Mouse (Mus musculus) gastrocnemius, postnatal 36 days (tissue): ENCODE measurements around the gene Smg7. TPM values are rescaled to one million over a fixed set of nuclear protein-coding genes. Genes with fewer than 3 reads are reported as not detected.
"Not testable (repeated sequence)": the region's sequence is repeated elsewhere in the genome, so short reads cannot be mapped to it uniquely, and the experiment has no call there.

Experiments
- DNase-seq, 2 experiments: peaks; one replicate each; pipeline ENCODE4 v3.0.0; 2022
- intact Hi-C: fragments of 180-260 bp; cut with DNase I; formaldehyde crosslinking; loops from one replicate; pipeline ENCODE4 v1.15.1; 2025
- long read RNA-seq, 2 experiments: library from polyadenylated mRNA; stranded (forward); transcript quantifications; one replicate each; pipeline ENCODE4 v2.0.0; 2021
- total RNA-seq, 2 experiments: library from RNA; stranded (reverse); gene quantifications; 2 replicates each; pipeline ENCODE4 v1.2.3; 2021

Smg7 gene
- 10 to 100 TPM; 33.5 to 34.4 TPM for total RNA-seq
- long read RNA-seq, experiment 1, partial matches to known transcripts, result 2 of 8 reads
- long read RNA-seq, experiment 1, other reads (novel, unspliced or antisense), result 6 of 8 reads
- long read RNA-seq, experiment 2, partial matches to known transcripts, result 1 of 7 reads
- long read RNA-seq, experiment 2, other reads (novel, unspliced or antisense), result 6 of 7 reads

DNA sequence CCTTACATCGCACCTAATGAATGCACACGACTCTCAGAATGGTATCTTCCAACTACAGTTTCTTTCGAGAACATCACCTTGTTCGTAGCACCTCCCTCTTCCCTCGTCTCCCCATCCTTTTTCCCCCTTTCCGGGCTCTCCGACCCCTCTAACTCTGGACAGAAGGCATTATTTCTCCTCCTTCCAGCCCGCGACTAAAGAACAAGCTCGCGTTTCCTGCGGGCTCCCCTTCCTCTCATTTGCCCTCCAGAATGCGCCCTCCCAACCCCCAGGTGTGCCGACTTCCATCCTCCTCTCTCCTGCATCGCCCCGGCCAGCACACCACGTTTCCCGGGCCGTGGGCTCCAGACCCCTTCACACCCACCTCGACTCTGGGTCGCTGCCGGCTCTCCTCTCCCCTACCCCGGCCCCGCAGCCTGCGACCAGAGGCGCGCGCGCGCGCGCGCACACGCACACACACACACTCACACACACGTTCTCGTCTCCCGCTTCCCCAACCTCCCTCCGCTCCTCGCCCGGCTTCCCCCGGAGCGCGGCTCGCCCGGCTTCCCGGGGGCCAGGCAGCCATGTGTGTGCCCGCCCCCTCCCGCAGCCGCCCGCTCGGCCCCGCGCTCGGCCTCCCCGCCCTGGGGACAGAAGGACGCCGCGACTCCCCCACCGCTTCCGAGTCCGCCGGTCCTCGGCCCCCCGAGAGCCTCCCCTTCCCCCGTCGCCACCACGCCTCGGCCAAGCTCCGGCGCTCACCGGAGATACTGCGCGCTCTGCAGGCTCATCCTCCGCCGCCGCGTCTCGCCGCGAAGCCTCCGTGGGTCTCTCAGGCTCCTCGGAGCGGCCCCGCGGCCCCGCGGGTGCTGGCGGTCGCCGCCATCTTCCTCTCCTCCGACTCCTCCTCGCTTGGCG lies at the start of gene Smg7:
Gene Smg7 (minus strand): TSS at position 882 of the 900 bp plus-strand sequence.
- intact Hi-C loops, result loop anchor here (10.0 kb wide), 1 partner anchor 377 kb away; no protein-coding TSS in a partner anchor
- peak in 1 of 2 experiments; percentile 71 for DNase-seq

DNA sequence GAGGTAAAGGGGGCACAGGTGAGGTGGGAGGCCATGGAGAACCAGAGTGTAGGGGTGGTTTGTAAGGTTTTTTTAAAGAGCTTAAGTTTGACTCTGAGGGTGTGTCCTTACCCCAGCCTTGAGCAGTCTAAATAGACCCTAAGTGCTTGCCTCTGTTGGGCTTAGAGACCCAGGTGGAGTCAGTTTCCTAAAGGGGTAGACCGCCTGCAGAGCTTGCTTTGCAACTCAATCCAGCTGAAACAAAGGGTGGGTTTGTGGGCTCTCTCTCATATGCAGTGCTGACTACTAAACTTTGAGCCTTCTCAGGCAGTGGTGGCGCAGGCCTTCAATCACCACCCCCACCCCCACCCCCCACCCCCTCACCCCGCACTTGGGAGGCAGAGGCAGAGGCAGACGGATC lies 40.5 kb upstream of the Smg7 start:
- DNase-seq, result no peak
- intact Hi-C loops, result no loop called here

DNA sequence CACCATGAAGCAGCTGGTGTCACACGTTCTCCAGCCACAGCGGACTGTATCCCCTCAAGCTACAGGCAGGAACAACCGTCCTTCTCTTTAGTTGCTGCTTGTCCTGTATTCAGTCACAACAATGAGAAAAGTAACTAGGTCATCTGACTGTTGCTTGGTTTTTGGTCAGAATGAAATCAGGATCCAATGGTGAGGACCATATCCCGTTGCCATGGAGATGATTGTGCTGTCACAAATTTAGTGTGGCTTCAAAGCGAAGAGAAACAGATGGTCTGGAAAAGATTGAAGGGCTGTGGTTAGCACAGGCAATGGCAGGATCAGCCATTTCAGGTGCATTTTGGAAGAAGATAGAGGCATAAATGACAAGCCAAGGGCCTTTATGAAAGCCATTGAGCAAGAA lies 33.9 kb upstream of the Smg7 start:
- intact Hi-C loops, result no loop called here

DNA sequence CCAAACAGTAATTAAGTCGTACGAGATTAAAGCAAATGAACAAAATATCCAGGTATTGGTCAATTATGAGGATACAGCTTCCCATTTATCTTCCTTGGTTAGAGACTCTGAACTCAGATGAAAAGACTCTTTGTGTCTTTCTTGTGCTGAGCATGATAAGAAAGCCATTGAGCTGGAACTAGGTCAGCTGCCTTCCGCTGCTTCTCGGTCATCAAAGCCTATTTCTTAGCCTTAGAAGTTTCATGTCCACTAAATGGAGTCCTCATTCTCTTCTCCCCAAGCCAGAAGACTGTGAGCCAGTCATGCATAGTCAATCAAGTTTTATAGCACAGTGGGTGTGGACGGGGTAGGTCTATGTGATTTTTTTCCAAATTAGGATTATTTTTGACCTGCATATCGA lies 33.0 kb upstream of the Smg7 start:
- intact Hi-C loops, result no loop called here
- no peak for DNase-seq

More for the DNA sequence above, 33.9 kb upstream of the Smg7 start:
- no peak for DNase-seq

DNA sequence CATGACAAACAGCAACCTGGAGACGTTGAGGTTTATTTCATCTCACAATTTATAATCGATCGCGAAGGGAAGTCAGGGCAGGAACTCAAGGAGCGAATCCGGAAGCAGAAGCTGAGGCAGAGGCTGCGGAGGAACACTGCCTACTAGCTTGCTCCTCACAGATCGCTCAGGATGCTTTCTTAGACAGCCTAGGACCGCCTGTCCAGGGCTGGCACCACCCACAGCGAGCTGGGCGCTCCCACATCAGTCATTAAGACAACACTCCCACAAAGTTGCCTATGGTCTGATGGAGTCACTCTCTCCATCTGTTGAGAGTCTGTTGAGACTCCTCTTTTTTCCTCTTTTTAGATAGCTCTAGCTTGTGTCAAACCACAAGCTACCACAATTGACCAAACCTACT lies 31.5 kb upstream of the Smg7 start:
- DNase-seq, result no peak
- intact Hi-C loops, result no loop called here

DNA sequence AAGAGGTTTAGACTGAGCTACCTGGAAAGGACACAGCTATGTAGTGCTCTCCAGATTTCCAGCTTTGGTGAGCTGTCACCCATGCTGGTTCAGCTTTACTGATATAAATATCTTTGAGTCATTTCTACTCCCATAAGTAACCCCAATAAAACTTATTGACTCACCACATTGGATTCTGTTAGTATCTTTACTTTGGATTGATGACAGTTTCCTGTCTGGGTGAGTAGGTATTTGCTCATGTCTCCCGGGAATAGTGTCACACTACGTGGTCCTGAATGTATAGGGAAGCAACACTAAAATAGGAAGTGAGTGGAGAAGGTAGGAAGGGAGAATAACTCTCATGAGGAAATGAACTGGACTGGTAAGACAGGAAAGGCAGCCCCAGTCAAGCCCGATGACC lies 19.3 kb upstream of the Smg7 start:
- no peak for DNase-seq
- intact Hi-C loops, result no loop called here

DNA sequence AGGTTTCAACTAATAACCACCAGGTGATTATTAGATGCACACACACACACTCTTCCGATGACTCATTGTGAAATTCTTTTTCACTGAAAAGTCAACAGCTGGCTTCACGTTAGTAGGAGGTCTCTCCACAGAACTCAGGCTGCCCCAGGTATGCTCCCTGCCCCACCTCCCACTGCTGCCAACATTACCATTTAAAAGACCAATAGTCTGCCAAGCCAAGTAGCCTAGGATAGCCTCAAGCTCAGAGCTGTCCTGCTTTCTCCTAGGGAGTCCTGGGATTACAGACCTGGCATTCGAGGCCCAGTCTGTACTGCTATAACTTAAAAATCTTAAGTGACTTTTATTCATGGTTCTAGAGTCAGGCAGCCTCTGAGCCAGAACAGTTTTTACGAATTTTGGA lies 15.2 kb upstream of the Smg7 start:
- DNase-seq, result no peak
- intact Hi-C loops, result no loop called here

DNA sequence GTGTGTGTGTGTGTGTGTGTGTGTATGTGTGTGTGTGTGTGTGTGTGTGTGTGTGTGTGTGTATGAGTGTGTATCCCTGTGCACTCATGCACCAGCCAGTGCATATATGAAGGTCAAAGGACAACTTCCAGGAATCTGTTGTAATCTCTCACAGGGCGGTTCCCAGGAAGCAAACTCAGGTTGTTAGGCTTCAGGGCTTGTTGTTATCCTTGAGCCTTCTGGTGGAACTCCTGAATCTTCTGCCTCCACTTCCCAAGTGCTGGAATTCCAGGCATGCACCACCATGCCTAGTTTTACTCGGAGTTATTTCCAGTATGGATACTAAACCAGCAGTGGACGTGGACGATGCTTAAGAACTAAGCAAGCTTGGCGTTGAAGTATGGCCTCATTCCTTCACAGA lies 14.5 kb upstream of the Smg7 start:
- intact Hi-C loops, result no loop called here
- no peak for DNase-seq

DNA sequence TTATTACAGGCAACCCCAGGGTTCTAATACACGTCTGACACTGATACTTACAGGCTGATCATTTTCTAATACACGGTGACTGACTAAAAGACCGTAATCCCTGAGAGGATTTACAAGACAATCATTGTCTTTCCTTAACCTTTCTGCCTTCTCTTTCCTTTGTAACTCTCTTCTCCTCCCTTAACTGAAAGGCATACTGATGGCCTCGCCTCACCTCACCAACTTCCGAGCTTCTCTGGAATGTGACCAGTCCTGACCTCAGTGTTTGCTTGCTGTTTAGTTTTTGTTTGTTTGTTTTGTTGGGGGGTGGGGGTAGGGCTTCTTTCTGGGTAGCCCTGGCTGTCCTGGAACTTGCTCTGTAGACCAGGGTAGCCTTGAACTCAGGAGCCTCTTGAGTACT lies 13.3 kb upstream of the Smg7 start:
- intact Hi-C loops, result no loop called here
- no peak for DNase-seq

DNA sequence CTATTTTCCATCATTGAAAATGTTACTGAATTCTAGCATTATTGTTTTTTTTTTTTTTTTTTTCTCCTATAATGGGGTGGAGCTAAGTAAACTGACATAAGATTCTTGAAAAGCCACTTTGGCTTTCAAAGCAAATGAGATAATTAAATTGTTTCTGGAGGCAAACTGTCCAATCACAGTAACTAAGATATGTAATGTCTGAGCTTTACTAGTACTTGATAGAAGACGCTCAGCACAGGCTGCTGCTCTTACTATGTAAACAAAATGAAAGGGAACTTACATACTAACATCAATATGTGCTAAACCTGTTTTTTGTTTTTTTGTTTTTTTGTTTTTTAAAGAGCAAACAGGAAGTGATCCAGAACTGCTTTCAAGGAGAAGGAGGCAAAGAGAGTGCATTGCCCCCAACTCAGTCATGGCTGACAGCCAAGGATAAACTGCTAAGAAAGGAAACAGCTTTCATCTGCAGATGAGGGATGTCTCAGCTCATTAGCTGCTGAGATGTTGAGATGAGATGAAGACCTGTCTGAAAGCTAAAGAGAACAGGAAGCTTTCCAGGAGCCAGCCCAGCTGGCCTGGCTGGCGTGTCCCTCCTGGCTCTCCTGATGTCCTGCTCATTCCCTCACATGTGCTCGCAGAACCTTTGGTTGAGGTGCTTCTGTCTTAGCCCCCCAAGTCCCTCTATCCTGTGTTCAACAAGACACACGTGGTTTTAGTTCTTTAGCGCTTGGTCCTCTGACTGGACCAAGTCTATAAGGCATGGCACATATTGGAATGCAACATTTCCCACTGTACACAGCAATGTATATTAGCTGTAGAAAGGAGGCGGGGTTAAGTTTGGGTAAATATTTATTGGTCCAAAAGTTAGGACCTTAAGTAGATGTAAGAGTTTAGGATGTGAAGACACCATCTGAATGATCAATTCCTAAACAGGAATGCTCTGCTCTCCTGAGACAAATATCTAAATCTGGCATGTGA lies 11.3 kb upstream of the Smg7 start:
- intact Hi-C loops, result no loop called here
- no peak for DNase-seq

DNA sequence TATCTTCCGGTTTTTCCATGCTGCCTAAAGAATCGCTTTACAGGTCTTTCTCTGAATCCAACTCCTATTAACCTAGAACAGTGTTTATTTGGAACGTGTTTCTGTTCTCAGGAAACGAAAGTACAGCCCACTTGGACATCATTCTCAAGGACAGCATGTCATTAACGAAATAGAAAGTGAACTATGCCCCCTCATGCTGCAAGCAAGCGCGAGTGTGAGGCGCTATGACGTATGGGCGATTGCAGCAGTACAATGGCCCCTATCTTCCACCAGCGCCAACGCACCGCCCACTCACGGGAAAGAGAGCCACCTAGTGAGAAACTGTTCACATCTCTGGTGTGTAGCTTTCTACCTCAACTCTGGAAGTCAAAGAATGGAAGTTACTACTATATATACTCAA lies 2.0 kb upstream of the Smg7 start:
- intact Hi-C loops, result loop anchor here (2.0 to 10.0 kb wide), 2 partner anchors 114 to 380 kb away; no protein-coding TSS in a partner anchor

DNA sequence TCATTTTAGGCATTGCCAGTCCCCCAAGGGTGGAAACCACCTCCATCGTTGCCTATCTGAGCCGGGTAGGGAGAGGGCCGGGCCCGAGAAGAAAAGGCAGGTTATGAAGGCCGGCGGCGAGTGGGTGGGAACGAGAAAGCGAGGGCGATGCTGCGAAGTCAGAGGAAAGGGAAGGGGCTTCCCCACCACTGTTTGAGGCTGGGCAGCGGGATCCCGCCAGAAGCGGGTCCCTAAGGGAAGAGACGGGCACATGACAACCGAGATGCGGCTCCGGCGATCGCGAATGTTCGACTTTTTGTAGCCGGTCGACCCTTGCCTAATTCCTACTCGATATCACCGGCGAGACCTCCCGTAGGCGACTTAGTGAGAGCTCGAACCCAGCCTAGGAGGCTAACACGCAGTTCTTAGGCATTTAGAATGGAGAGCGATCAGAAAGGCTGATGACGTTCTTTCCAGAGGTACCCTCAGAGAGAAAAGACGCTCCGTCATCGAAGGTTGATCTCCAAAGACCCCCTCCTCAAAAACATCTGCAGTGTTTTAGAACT lies 1.2 kb upstream of the Smg7 start:
- intact Hi-C loops, result loop anchor here (2.0 to 10.0 kb wide), 2 partner anchors 113 to 379 kb away; no protein-coding TSS in a partner anchor

More for the DNA sequence above, 2.0 kb upstream of the Smg7 start:
- DNase-seq, result peak; percentile 49 to 56

DNA sequence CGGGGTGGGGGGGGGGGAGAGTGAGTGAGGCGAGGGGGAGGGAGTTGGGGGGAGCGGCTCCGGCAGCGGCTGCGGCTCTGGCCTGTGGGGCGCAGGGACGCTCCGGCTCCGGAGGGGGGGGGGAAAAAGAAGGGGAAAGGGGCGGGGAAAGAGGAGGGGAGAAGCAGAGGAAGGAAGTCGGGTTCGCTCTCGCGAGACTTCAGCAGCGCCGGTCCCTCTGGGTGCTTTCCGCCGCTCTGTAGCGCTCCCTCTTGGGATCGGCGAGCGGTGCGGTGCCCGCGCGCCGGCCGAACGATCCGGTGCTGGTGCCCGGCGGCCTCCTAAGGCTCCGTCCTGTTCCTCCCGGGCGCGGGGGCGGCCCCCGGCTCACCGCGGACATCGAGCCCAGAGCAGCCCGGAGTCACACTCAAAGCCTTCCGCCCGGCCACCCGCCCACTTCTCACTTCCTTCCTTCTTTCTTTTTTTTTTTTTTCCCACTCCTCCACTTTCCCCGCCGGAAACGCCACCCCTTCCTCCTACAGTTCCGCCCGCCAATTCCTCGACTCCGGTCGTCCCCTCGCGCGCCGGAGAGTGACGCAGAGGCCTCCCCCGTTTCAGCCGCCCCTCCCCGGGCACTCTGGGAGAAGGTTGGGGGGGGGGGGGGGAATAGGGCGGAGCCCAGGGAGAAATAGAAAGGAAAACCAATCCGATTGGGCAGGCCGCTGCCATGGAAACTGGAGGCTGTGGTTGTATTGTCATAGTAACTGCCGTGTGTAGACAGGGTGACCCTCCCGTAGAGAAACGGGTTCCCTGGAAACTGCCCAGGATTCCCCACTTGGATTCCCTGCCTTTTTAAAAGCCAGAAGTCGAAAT lies 445 bp upstream of the Smg7 start:
- intact Hi-C loops, result loop anchor here (10.0 kb wide), 1 partner anchor 378 kb away; no protein-coding TSS in a partner anchor
- peak; percentile 95 to 96 for DNase-seq

More for the DNA sequence above, 1.2 kb upstream of the Smg7 start:
- DNase-seq, result peak; percentile 6 to 44

DNA sequence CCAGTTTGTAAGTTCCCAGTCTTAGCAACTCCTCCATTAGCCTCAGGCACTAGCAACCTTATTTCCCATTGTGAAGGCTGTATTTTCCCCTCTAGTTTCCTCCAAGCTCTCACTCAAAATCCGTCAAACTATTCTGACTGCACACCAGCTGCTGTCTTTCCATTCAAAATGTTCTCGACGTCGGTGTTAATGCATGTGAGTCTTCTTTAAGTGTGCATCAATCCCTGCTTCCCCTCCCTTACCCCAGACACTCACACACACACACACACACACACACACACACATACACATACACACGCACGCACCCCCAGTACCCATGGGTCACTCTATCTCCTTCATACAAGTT lies 1.1 kb downstream of the Smg7 start:
- intact Hi-C loops, result loop anchor here (10.0 kb wide), 1 partner anchor 377 kb away; no protein-coding TSS in a partner anchor
- DNase-seq, result no peak

DNA sequence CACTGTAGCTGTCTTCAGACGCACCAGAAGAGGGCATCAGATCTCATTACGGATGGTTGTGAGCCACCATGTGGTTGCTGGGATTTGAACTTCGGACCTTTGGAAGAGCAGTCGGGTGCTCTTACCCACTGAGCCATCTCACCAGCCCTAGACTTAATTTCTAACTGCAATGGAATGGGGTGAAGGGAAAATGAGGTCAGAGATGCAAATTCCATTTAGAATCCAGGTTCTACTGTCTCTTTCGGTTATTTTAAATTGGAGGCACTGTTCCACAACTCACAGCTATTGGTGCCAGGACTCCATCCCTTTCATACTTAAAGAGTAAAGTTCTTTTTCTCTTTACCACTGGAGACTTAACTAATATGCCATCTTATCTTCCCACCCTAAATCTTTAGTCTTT lies 14.4 kb downstream of the Smg7 start:
- intact Hi-C loops, DNase-seq: not testable (repeated sequence)

DNA sequence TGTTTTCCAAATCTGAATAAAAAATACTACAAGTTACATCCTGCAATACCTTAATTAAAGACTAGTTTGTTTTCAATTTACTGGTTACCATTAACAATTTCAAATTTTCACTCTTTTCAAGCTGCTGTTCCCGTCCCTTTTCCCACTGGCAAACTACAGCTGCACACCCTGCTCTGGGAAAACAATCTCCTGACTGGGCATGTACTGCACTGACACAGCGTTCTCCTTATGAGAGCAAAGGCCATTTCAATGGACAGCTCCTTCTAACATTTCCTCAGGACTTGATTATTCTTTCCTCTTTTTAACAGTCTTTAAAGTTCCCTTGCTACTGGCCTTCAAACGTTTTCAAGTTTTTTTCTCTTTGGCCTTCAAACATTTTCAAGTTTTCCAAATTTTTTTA lies 31.4 kb downstream of the Smg7 start:
- DNase-seq, result no peak

DNA sequence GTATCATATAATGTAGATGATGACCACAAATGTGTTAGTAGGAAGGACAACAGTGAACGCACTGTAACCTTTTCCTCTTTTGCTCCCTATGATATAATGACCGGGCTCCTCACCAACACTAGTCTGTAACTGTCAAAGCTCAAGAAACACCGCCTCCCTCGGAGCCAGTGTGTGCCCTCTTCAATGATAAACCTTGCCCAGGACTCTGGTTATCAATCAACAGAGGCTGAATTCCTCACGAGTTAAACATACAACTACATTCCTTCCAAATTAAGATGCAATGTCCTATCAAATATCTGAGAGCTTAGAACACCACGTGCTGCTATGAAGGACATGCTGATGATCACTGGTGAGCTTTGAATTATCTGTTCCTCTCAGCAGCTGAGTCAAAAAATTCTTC lies 32.5 kb downstream of the Smg7 start:
- intact Hi-C loops, result no loop called here
- DNase-seq, result no peak

More for the DNA sequence above, 31.4 kb downstream of the Smg7 start:
- intact Hi-C loops, result no loop called here

DNA sequence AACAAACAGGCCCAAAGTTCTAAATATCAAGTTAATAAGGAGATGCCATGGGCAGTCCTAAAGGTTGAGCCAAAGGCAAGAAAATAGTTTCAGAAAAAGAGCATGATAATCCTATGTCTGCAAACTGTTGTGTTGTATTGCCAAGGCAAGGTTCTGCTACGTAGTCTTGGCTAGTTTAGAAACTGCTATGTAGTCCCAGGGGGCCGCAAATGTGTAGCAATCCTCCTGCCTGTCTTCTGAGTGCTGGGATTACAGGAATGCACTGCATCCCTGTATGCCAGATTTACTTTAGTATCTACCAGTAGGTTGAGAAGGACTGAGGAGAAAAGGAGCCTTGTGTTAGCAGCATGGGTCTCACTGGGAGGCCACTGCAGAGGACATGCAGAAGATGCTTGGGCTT lies 55.6 kb downstream of the Smg7 start:
- DNase-seq, result no peak
- intact Hi-C loops, result loop anchor here (10.0 kb wide), 1 partner anchor 618 kb away; no protein-coding TSS in a partner anchor

DNA sequence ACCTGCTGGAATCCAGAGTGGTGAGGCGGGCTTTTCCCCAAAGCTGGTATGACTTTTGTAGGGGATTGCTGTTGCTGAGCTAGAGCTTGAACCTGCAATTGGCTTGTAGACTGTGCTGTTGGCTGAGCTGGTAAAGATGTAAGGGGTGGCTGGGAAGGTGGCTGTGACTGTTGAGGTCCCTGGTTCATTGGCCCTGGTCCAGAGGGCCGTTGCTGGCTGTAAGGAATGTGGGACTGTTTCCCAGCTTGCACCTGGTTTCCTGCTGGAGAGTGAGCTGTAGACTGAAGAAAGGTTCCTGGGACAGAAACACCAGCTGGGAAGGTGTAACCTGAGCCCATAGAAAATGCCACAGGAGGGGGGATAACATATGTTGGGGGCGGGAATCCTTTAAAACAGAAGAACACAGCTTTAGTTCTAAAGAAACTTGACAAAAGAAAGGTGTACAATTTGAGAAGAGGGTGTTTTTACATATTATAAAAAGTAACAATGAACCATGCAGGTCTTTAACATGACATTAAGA lies 57.2 kb downstream of the Smg7 start:
- intact Hi-C loops, result loop anchor here (10.0 kb wide), 1 partner anchor 620 kb away; no protein-coding TSS in a partner anchor
- DNase-seq, result no peak
